Mouse (Mus musculus): ENCODE data around the gene Sla2. TPM values are rescaled to one million over a fixed set of nuclear protein-coding genes. Genes with fewer than 3 reads are reported as not detected.

Gene Sla2
- total and polyA plus RNA-seq, 3 experiments = 0.33 TPM; not detected in 2

DNA sequence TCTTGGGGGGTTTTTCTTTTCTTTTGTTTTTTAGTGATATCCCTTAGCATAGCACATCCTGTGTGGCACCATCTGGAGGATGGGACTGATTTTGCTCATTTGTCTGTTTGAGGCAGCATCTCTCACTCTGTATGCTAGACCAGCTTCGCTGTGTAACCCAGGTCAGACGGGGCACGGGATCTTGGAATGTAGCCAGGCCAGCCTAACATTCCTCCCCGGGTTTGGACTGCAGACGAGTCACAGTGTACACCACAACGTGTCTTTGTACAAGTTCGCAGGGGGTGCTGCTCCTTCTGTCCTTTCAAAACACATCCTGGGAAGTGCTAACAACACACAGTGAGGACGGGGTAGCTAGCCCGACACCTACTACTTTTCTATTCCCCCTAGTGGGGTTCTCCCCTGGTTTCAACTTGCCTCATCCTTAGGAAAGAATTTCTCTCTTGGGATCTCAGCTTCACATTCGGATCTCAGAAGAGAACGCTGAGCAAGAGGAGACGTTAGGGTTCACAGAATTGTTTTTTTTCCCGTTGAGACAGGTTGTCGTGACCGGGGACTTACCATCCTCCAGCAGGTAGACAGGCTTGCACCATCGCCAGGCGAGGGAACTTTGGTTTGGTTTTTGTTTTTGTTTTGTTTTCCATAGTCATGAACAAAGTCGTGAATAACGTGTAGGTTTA, 24.8 kb downstream of the Sla2 start:
- intact Hi-C loops (cut with DNase I) = loop anchor here (2.0 to 5.0 kb wide), 2 partner anchors 53 to 130 kb away; no protein-coding TSS in a partner anchor
- TF ChIP-seq POLR2A (IDR thresholded peaks at IDR 0.05; ENCODE audit: insufficient read depth, low read depth, low read length) = no peak
- TF ChIP-seq CTCF (IDR thresholded peaks at IDR 0.05) = no peak
- no peak for TF ChIP-seq EP300 (IDR thresholded peaks at IDR 0.05; ENCODE audit: insufficient read depth, low read depth, low read length)
- H3K4me3 ChIP-seq = peak overlapping the region; percentile 92

DNA sequence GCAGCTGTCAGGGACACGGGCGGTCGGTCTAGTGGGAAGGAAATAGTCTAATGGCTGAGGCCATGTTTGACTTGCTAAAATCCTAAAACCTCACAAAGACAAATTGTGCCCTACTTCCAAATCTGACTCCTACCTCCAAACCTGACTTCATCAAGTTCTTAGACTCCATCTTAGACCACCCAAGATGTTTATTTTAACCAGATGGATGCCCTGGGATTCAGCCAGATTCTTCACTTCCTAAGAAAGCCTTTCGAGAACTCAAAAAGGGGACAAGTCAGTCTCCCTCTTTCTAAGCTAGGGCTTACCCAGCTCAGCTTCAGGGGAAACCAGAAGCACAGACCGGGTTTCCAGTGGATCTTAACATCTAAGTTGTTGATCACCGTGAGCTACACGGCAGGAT, 28.3 kb downstream of the Sla2 start:
- WGBS = 83% methylated on average over 7 of the region's 7 CpGs
- Histone ChIP-seq H3K36me3 (ENCODE audit: control insufficient read depth, insufficient read depth, low read length) (peaks cover 6% of the 10 kb centered on the region; the same call in 1 of the 2 replicates), H3K79me2 (replicated peaks; ENCODE audit: control insufficient read depth, insufficient read depth, low read length) (peaks cover 2% of the 10 kb centered on the region; the same call in 1 of the 2 replicates), H3K4me1 (ENCODE audit: control insufficient read depth, insufficient read depth, low read length) (peaks cover 4% of the 10 kb centered on the region), H3K27ac (no peak overlapping the region), H3K27me3 (ENCODE audit: control insufficient read depth, insufficient read depth, low read length) (no peaks in the 10 kb centered on the region), H3K4me3 (no peak overlapping the region), H3K9ac (ENCODE audit: low read depth, low read length) (no peak overlapping the region)
- intact Hi-C loops (cut with DNase I) = no loop called here
- TF ChIP-seq EP300 (IDR thresholded peaks at IDR 0.05; ENCODE audit: insufficient read depth, low read depth, low read length) (no peak), CTCF (IDR thresholded peaks at IDR 0.05) (no peak), POLR2A (IDR thresholded peaks at IDR 0.05; ENCODE audit: insufficient read depth, low read depth, low read length) (no peak)
- no peak for DNase-seq

More for the DNA sequence above, 24.8 kb downstream of the Sla2 start:
- Histone ChIP-seq H3K27ac (peak overlapping the region; percentile 92), H3K9ac (ENCODE audit: low read depth, low read length) (peak overlapping the region; percentile 76), H3K4me1 (ENCODE audit: control insufficient read depth, insufficient read depth, low read length) (peaks cover 6% of the 10 kb centered on the region), H3K36me3 (ENCODE audit: control insufficient read depth, insufficient read depth, low read length) (peaks cover 6% of the 10 kb centered on the region; the same call in 1 of the 2 replicates), H3K79me2 (replicated peaks; ENCODE audit: control insufficient read depth, insufficient read depth, low read length) (peaks cover 2% of the 10 kb centered on the region), H3K27me3 (ENCODE audit: control insufficient read depth, insufficient read depth, low read length) (no peaks in the 10 kb centered on the region)
- DNase-seq = peak; percentile 32 to 48
- under 1% methylated on average over 19 of the region's 19 CpGs for WGBS

DNA sequence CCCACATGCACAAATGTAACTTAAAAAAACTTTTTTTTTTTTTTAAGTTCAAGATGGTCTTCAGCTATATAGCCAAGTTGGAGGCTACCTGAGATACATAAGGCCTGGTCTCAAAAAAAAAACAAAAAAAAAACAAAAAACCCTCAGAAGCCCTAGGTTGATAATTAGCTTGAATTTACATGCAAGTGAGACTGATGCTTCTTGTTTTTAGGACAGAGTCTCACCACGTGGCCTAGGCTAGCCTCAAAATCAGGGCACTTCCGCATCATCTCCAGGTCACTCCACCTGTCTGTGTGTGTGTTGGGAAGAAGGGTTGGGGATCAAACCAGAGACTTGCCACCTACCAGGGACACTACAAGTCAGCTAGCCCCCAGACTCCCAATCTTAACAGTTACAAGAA, 29.2 kb downstream of the Sla2 start, which contains the start of gene 4930518I15Rik:
Gene 4930518I15Rik (minus strand): TSS at position 112 of the 400 bp plus-strand sequence.
- Histone ChIP-seq H3K36me3 (ENCODE audit: control insufficient read depth, insufficient read depth, low read length) (peaks cover 6% of the 10 kb centered on the region; the same call in 1 of the 2 replicates), H3K9ac (ENCODE audit: low read depth, low read length) (no peak within 1 kb of the TSS), H3K79me2 (replicated peaks; ENCODE audit: control insufficient read depth, insufficient read depth, low read length) (peaks cover 2% of the 10 kb centered on the region; the same call in 1 of the 2 replicates), H3K27ac (no peak within 1 kb of the TSS), H3K4me3 (no peak within 1 kb of the TSS), H3K27me3 (ENCODE audit: control insufficient read depth, insufficient read depth, low read length) (no peaks in the 10 kb centered on the region), H3K4me1 (ENCODE audit: control insufficient read depth, insufficient read depth, low read length) (peaks cover 4% of the 10 kb centered on the region)
- intact Hi-C loops (cut with DNase I) = no loop called here
- TF ChIP-seq EP300 (IDR thresholded peaks at IDR 0.05; ENCODE audit: insufficient read depth, low read depth, low read length) (no peak), CTCF (IDR thresholded peaks at IDR 0.05) (no peak), POLR2A (IDR thresholded peaks at IDR 0.05; ENCODE audit: insufficient read depth, low read depth, low read length) (no peak)
- no peak for DNase-seq
- WGBS = 85% methylated on average over 2 of the region's 2 CpGs

DNA sequence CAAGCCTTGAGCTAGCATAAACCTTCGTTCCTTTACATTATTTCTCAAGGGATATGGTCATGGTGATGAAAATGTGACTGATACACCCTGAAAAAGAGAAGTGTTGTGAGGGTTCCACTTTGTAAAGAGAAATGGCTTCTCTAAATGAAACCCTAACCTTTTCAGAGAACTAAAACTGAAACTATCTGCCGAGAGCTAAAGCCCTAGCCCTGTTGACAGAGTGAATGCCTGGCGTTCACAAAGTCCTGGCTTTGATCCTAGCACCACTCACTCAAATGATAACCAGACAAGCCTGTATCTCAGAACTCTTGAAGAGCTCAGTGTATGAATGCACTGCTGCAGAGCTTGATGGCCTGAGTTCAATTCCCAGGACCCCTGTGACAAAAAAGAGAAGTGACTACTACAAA, 29.6 kb downstream of the Sla2 start:
- 33% methylated on average over 3 of the region's 3 CpGs for WGBS
- Histone ChIP-seq H3K4me3 (no peak overlapping the region), H3K27me3 (ENCODE audit: control insufficient read depth, insufficient read depth, low read length) (no peaks in the 10 kb centered on the region), H3K9ac (ENCODE audit: low read depth, low read length) (no peak overlapping the region), H3K27ac (no peak overlapping the region), H3K4me1 (ENCODE audit: control insufficient read depth, insufficient read depth, low read length) (peaks cover 4% of the 10 kb centered on the region), H3K36me3 (ENCODE audit: control insufficient read depth, insufficient read depth, low read length) (peaks cover 6% of the 10 kb centered on the region; the same call in 1 of the 2 replicates), H3K79me2 (replicated peaks; ENCODE audit: control insufficient read depth, insufficient read depth, low read length) (peaks cover 2% of the 10 kb centered on the region; the same call in 1 of the 2 replicates)
- TF ChIP-seq EP300 (IDR thresholded peaks at IDR 0.05; ENCODE audit: insufficient read depth, low read depth, low read length) = no peak
- TF ChIP-seq CTCF (IDR thresholded peaks at IDR 0.05) = no peak
- TF ChIP-seq POLR2A (IDR thresholded peaks at IDR 0.05; ENCODE audit: insufficient read depth, low read depth, low read length) = no peak
- intact Hi-C loops (cut with DNase I) = no loop called here
- DNase-seq = no peak

DNA sequence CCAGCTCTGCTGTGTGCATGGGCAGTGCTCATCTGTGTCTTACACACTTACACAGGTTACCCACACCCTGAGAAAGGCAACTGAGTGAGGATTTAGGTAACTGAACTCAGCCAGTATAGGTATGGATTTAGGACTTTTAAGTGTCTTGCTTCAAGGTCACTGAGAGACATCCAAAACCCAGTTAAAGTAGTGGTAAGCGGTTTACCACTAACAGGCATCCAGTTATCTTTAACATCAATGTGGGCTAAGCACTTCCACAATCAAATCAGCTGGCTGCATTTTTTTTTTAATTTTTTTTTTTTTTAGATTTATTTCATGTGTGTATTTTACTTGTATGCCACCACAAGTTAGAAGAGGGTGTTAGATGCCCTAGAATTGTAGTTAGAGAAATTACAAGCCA, 30.7 kb downstream of the Sla2 start:
- Histone ChIP-seq H3K4me1 (ENCODE audit: control insufficient read depth, insufficient read depth, low read length) (peaks cover 1% of the 10 kb centered on the region; the same call in 1 of the 2 replicates), H3K27ac (no peak overlapping the region), H3K9ac (ENCODE audit: low read depth, low read length) (no peak overlapping the region), H3K36me3 (ENCODE audit: control insufficient read depth, insufficient read depth, low read length) (peaks cover 3% of the 10 kb centered on the region; the same call in 1 of the 2 replicates), H3K4me3 (no peak overlapping the region), H3K79me2 (replicated peaks; ENCODE audit: control insufficient read depth, insufficient read depth, low read length) (no peaks in the 10 kb centered on the region; the same call in 1 of the 2 replicates), H3K27me3 (ENCODE audit: control insufficient read depth, insufficient read depth, low read length) (no peaks in the 10 kb centered on the region)
- intact Hi-C loops (cut with DNase I) = no loop called here
- no peak for DNase-seq
- 91% methylated on average over 1 of the region's 1 CpGs for whole genome bisulfite sequencing
- TF ChIP-seq POLR2A (IDR thresholded peaks at IDR 0.05; ENCODE audit: insufficient read depth, low read depth, low read length) = no peak
- TF ChIP-seq CTCF (IDR thresholded peaks at IDR 0.05) = no peak
- TF ChIP-seq EP300 (IDR thresholded peaks at IDR 0.05; ENCODE audit: insufficient read depth, low read depth, low read length) = no peak

All from heart, adult 2 months (tissue).